ENCODE assay signal across 8 mouse cellular contexts in the genomic region with DNA sequence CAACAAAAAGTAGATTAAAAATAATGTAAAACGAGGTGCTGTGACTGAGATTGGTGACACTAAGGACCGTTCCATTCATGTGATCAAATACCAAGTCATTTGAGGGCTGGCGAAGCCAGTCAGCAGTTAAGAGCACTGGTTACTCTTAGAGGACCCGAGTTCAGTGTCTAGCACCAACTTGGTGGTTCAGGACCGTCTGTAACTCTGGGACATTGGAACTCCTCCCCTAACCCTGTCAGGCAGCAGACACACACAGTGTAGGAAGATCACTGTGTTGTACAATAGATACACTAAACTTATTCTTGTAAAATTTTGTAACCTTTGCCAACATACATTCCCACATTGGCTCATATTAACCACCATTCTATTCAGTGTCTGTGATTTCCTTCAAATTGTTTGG. TPM values are rescaled to one million over a fixed set of nuclear protein-coding genes. Genes with fewer than 3 reads are reported as not detected.
A peak's percentile ranks its signal among the peaks of the same experiment; 100 is the strongest.
DNase-seq lines count a peak whose midpoint lies in the region; ATAC-seq and TF ChIP-seq lines count a peak whose summit lies in the region.

No protein-coding gene starts in this region.

- peak; percentile 3 for DNase-seq in kidney, adult 18-20 months
- DNase-seq in kidney, postnatal 14 days: no peak
- no peak for DNase-seq in hindbrain, embryonic 11.5 days (ENCODE audit: low spot score)
- no peak for DNase-seq in midbrain, embryonic 11.5 days (ENCODE audit: low spot score, missing footprints)
- no peak for DNase-seq in right cerebral cortex, postnatal 36 days (ENCODE audit: low spot score in 2 of 2)
- DNase-seq in spleen, postnatal 36 days (ENCODE audit: low spot score in 2 of 2): no peak
- DNase-seq in frontal cortex, postnatal 36 days (ENCODE audit: low spot score in 2 of 2): no peak

- no peak for TF ChIP-seq POLR2A in bone marrow, adult 2 months (IDR thresholded peaks at IDR 0.05; ENCODE audit: borderline replicate concordance, control insufficient read depth, low read depth, low read length)

- no peaks in the 10 kb centered on the region for H3K9me3 ChIP-seq in hindbrain, embryonic 11.5 days (ENCODE audit: control insufficient read depth, low read length)
- no peaks in the 10 kb centered on the region for H3K9me3 ChIP-seq in midbrain, embryonic 11.5 days (ENCODE audit: control insufficient read depth, low read length)

- ATAC-seq in hindbrain, embryonic 11.5 days (ENCODE audit: low FRiP score): peak; percentile 61; the same call in 1 of the 2 replicates
- ATAC-seq in midbrain, embryonic 11.5 days (ENCODE audit: low FRiP score): peak; percentile 15; the same call in 1 of the 2 replicates

- peak overlapping the region; percentile 69 for H3K4me3 ChIP-seq in bone marrow, adult 2 months (replicated peaks; ENCODE audit: control insufficient read depth, low read depth, low read length)
- peak overlapping the region; percentile 84 for H3K4me3 ChIP-seq in hindbrain, embryonic 11.5 days (ENCODE audit: low read depth, low read length)
- peak overlapping the region; percentile 81 for H3K4me3 ChIP-seq in midbrain, embryonic 11.5 days (ENCODE audit: low read depth, low read length)

- peak overlapping the region; percentile 94; the same call in 1 of the 2 replicates for H3K9ac ChIP-seq in hindbrain, embryonic 11.5 days (ENCODE audit: low read depth, low read length)
- peak overlapping the region; percentile 95 for H3K9ac ChIP-seq in midbrain, embryonic 11.5 days (ENCODE audit: low read length)

- no peaks in the 10 kb centered on the region for H3K36me3 ChIP-seq in hindbrain, embryonic 11.5 days (ENCODE audit: control insufficient read depth, insufficient read depth, low read length)
- peaks cover 4% of the 10 kb centered on the region; the same call in 1 of the 2 replicates for H3K36me3 ChIP-seq in midbrain, embryonic 11.5 days (ENCODE audit: control insufficient read depth, insufficient read depth, low read length)

- peak overlapping the region; percentile 71 for H3K4me2 ChIP-seq in hindbrain, embryonic 11.5 days (replicated peaks; ENCODE audit: low read depth, low read length)
- peak overlapping the region; percentile 63 for H3K4me2 ChIP-seq in midbrain, embryonic 11.5 days

- no peak overlapping the region for H3K27ac ChIP-seq in bone marrow, adult 2 months (ENCODE audit: control insufficient read depth, insufficient read depth, low read depth, low read length, poor library complexity)
- no peak overlapping the region for H3K27ac ChIP-seq in hindbrain, embryonic 11.5 days (ENCODE audit: low read depth, low read length)
- H3K27ac ChIP-seq in midbrain, embryonic 11.5 days (ENCODE audit: low read depth, low read length): no peak overlapping the region

- WGBS in bone marrow, adult 2 months: 20% methylated on average over 5 of the region's 5 CpGs
- 22% methylated on average over 5 of the region's 5 CpGs for WGBS in hindbrain, embryonic 11.5 days
- 17% methylated on average over 5 of the region's 5 CpGs for WGBS in midbrain, embryonic 11.5 days

- no peak for TF ChIP-seq CTCF in bone marrow, adult 2 months (IDR thresholded peaks at IDR 0.05; ENCODE audit: control insufficient read depth, insufficient read depth, low read length)

- H3K4me1 ChIP-seq in bone marrow, adult 2 months (ENCODE audit: control insufficient read depth, insufficient read depth, low read length): peaks cover 3% of the 10 kb centered on the region
- no peaks in the 10 kb centered on the region for H3K4me1 ChIP-seq in hindbrain, embryonic 11.5 days (replicated peaks; ENCODE audit: control insufficient read depth, insufficient read depth, low read length)
- peaks cover 8% of the 10 kb centered on the region for H3K4me1 ChIP-seq in midbrain, embryonic 11.5 days (ENCODE audit: control insufficient read depth, insufficient read depth, low read length)

- no peaks in the 10 kb centered on the region for H3K27me3 ChIP-seq in hindbrain, embryonic 11.5 days (ENCODE audit: control insufficient read depth, insufficient read depth, low read length)
- H3K27me3 ChIP-seq in midbrain, embryonic 11.5 days (ENCODE audit: control insufficient read depth, insufficient read depth, low read length): no peaks in the 10 kb centered on the region

RNA-seq across cellular contexts. Expression of gene Gcfc2, which starts 0.8 kb away (rescaled TPM):
- polyA plus RNA-seq in bone marrow, adult 2 months (2011; ENCODE audit: insufficient read depth, insufficient read length, low replicate concordance, missing spikeins): 5.0 and 8.8 TPM in 2 replicates
- polyA plus RNA-seq in hindbrain, embryonic 11.5 days (2014; fragmentation: Nextera tagmentation; extraction: Ambion mirVana): 12.8 and 13.6 TPM in 2 replicates
- polyA plus RNA-seq in midbrain, embryonic 11.5 days (2014; fragmentation: Nextera tagmentation; extraction: Ambion mirVana): 12.6 and 13.5 TPM in 2 replicates

RNA-seq across cellular contexts. Expression of gene Mrpl19, which starts 41.5 kb away (rescaled TPM):
- polyA plus RNA-seq in bone marrow, adult 2 months (2011; ENCODE audit: insufficient read depth, insufficient read length, low replicate concordance, missing spikeins): 8.0 and 10.4 TPM in 2 replicates
- polyA plus RNA-seq in hindbrain, embryonic 11.5 days (2014; fragmentation: Nextera tagmentation; extraction: Ambion mirVana): 68.1 and 69.5 TPM in 2 replicates
- polyA plus RNA-seq in midbrain, embryonic 11.5 days (2014; fragmentation: Nextera tagmentation; extraction: Ambion mirVana): 63.0 and 64.2 TPM in 2 replicates
